Mouse (Mus musculus) cortical plate, adult 2 months (tissue): ENCODE measurements at regions not wholly inside any gene's neighbourhood (a gene's known extent, or its start where the extent isn't known, plus 50 kb on each side); places are given as distances from the start of the nearest gene placed in this dataset.

Experiments used
- H3K27ac ChIP-seq: fragments of 200-500 bp; 2 replicates; pipeline ENCODE4 v1.5.1; 2012; ENCODE audit warnings: low read length, control low read depth, inconsistent platforms; ENCODE audit not compliant: insufficient read depth
- H3K4me1 ChIP-seq: fragments of 200-500 bp; 2 replicates; pipeline ENCODE4 v1.6.1; 2011; ENCODE audit warnings: low read length; ENCODE audit not compliant: control insufficient read depth, insufficient read depth
- H3K4me3 ChIP-seq: fragments of 200-500 bp; 2 replicates; pipeline ENCODE4 v1.5.1; 2011; ENCODE audit warnings: mild to moderate bottlenecking, low read length, control low read depth; ENCODE audit not compliant: insufficient read depth
- CTCF ChIP-seq: fragments of 200-500 bp; IDR thresholded peaks from 2 replicates; pipeline ENCODE4 v1.5.1; 2011; ENCODE audit warnings: mild to moderate bottlenecking, control low read depth, low read length; ENCODE audit not compliant: insufficient read depth; ENCODE audit errors: extremely low read depth
- POLR2A ChIP-seq: fragments of 200-500 bp; IDR thresholded peaks from 2 replicates; pipeline ENCODE4 v1.6.1; 2011; ENCODE audit warnings: mild to moderate bottlenecking, low read length, control low read depth; ENCODE audit not compliant: insufficient read depth; ENCODE audit errors: extremely low read depth

DNA sequence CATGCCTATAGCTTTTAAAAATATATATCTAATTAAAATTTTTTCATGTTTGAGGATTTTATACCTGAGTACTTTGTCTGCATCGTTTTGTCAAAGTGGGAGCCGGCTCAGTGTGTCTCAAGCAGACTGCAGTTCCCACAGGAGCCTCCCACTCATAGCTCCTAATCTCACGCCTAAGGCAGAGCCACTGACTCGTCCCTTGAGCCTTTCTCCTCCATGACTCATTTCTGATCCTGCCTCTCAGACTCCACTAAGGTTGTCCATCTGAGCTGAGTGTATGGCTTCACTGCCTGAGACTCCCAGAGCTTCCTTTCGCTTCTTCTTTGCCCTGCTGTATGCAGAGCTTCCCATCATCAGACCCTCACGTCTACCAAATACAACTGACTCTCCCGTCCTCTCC, 98.8 kb downstream of the Efnb2 start:
- H3K4me1 ChIP-seq, result no peaks in the 10 kb centered on the region
- H3K4me3 ChIP-seq, result no peak overlapping the region
- TF ChIP-seq POLR2A, result no peak
- TF ChIP-seq CTCF, result no peak
- no peak overlapping the region for H3K27ac ChIP-seq

DNA sequence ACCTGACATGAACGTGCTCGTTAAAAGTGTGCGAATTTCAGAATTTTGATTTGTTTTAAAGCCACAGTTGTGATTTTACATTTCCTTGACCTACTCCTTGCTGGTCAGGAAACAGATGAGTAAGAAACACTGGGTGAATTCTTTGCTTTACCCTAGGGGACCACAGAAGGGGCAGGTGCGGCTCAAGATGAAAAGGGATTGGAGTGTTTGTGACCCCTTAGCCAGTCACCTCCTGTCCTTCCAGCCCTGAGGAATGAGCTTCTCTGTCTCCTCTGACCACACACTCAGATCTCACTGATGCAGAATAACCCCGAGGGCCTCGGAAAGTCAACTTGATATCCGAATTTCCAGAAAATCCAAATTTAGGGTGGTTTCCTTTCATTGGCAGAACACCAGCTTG, 103.0 kb downstream of the Efnb2 start:
- Histone ChIP-seq H3K4me3 (no peak overlapping the region), H3K27ac (no peak overlapping the region), H3K4me1 (no peaks in the 10 kb centered on the region)
- no peak for TF ChIP-seq POLR2A
- no peak for TF ChIP-seq CTCF

DNA sequence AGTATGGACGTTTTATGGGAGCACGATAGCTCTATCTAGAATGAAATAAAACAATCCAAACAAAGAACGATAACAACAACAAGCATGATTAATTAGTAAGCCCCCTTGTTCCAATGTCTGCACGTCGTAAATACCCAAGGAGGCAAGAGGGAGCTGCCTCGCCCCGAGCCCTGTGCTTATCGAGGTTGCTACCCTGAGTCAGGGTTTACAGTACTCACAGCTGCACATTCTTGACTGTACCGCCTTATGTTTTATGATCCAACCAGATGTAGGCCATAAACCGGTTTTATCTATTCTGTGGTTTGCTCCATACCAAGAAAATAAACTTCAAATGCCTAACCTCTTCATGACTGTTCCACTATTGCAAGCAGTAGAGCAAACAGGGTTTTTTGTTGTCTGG, 104.9 kb downstream of the Efnb2 start:
- TF ChIP-seq POLR2A (no peak), CTCF (no peak)
- Histone ChIP-seq H3K4me3 (no peak overlapping the region), H3K27ac (no peak overlapping the region), H3K4me1 (no peaks in the 10 kb centered on the region)

DNA sequence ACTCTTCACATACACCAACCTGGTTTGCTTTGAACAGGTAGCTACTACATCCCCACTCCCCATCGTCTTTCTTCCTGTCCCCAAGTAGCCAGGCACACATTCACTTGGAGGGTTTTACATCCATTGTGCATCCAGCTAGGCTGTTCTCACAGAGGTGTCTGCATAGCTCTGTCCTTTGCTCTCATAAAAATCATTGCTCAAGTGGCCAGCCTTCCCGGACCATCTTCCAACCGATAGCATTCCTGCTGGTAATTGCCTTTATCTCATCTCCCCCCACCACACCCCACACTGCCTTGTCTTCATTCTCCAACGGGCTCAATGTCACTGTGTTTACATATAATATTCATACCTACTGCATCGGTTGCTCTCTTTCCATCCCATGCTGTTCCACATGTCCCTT, 106.4 kb downstream of the Efnb2 start:
- H3K4me3 ChIP-seq, result no peak overlapping the region
- TF ChIP-seq POLR2A (no peak), CTCF (no peak)
- no peaks in the 10 kb centered on the region for H3K4me1 ChIP-seq

DNA sequence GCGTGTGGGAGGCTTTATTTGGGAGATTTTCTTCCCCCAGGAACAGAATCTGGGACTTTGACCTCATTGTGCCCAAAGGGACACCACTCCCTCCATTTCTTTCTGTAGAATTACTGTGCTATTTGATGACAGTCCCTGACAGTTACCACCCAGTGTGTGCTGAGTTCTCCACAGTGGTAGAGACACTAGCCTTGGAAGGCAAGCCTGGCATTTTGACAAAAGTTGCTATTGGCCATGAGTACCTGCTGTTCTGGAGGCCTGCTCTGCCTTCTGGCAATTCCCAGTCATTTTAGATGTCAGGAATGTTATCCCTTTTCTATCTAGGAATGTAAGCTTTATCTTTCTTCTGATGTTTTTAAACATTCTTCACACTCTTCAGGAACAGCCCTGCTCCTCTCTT, 108.3 kb downstream of the Efnb2 start:
- Histone ChIP-seq H3K27ac (no peak overlapping the region), H3K4me1 (no peaks in the 10 kb centered on the region), H3K4me3 (no peak overlapping the region)
- TF ChIP-seq CTCF (no peak), POLR2A (no peak)

More for the DNA sequence above, 106.4 kb downstream of the Efnb2 start:
- no peak overlapping the region for H3K27ac ChIP-seq

DNA sequence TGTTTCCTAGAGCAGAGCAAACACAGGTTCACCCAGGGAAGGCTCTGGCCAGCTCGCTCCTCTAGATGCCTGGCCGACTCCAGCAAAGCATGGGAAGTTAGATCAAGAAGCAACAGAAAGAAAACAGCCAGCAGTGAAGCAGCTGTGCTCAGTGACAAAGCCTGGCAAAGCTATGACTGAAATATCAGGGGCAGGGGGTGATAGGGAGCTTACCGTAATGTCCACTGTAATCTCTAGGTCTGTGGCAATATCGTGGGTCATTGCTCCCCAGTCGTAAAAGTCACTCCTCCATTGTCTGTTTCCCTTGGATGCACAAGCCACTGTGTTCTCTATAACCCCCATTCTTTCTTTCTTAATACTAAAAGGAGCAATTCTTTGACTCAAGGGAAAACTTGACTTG, 124.4 kb downstream of the Efnb2 start:
- Histone ChIP-seq H3K4me3 (no peak overlapping the region), H3K27ac (no peak overlapping the region), H3K4me1 (no peaks in the 10 kb centered on the region; the same call in 1 of the 2 replicates)
- no peak for TF ChIP-seq CTCF
- no peak for TF ChIP-seq POLR2A

DNA sequence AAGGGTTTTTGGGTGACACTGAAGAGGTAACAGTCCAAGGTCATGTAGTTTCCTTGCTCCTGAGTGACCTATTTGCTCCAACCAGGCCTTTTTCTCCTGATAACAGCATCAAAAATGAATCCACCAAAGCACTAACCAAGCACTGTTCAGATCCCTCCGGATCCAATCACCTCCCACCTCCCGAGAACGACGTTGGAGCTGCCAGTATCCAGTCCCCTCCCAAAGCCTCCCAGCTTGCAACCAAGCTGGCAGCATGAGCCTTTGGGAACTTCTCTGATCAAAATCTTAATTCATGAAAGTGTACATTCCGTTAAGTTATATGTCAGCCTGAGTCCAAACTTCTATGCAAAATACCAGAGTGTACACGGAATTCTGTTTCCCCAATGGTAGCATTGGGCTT, 126.3 kb downstream of the Efnb2 start:
- H3K4me1 ChIP-seq, result peaks cover 3% of the 10 kb centered on the region; the same call in 1 of the 2 replicates
- no peak overlapping the region for H3K27ac ChIP-seq
- no peak overlapping the region for H3K4me3 ChIP-seq
- TF ChIP-seq POLR2A (no peak), CTCF (no peak)

DNA sequence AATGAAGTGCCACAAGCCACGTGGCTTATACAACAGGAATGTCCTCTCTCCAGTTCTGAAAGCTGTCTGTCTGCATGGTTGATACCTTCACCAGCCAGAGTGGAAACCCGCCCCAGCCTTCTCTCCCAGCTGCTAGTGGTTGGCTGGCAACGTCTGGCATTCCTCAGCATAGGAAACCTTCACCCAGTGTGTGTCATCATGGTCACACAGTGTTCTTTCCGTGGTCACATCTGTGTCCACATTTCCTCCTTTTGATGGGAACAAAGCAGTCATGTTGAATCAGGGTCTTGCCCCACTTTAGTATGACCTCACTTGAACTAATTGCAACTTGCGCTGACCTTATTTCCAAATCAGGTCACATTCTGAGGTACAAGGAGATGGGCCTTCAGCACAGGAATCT, 128.1 kb downstream of the Efnb2 start:
- Histone ChIP-seq H3K27ac (no peak overlapping the region), H3K4me1 (peaks cover 3% of the 10 kb centered on the region; the same call in 1 of the 2 replicates)
- TF ChIP-seq POLR2A (no peak), CTCF (no peak)

DNA sequence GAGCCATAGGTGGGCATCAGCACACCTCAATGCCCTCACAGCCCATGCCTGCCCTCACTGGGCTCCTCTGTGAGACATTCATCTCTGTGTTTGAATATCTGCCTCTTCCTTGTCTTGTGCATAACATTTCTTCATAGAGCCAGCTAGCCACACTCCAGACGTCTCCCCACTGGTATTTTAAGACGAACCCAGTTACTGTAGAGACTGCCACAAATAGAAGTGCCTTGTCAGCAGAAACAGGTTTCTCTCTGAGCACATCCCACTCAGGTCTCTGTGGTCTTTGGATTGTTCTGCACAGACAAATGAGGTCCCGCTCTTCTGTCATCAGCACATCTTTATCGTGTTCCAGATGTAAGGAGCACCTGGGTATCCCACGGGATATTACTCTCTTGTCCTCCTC, 130.5 kb downstream of the Efnb2 start:
- Histone ChIP-seq H3K4me3 (no peak overlapping the region), H3K4me1 (peaks cover 3% of the 10 kb centered on the region; the same call in 1 of the 2 replicates), H3K27ac (no peak overlapping the region)
- TF ChIP-seq CTCF (no peak), POLR2A (no peak)

More for the DNA sequence above, 128.1 kb downstream of the Efnb2 start:
- H3K4me3 ChIP-seq, result no peak overlapping the region

DNA sequence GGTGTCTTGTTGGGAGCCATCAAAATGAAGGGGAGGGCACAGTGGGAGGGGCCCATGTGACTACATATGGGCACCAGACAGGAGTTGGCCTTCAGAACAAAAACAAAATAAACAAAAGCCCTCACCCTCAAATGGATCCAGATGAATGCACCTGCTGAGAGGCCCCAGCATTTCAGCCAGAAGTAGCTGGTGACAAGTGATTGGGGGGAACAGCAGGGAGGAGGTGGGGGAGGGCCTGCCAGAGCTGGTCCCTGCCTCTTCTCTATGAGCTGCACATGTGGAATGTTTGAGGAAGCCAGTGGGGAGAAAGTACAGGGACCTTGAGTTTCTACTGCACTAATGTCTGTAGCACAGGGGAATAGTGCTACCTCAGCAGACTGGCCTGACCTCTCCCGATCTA, 139.5 kb downstream of the Efnb2 start:
- no peak overlapping the region for H3K27ac ChIP-seq
- no peak overlapping the region for H3K4me3 ChIP-seq
- TF ChIP-seq CTCF (no peak), POLR2A (no peak)
- H3K4me1 ChIP-seq, result no peaks in the 10 kb centered on the region
